Mouse (Mus musculus): ENCODE results near the gene Camsap2. TPM values are rescaled to one million over a fixed set of nuclear protein-coding genes. Genes with fewer than 3 reads are reported as not detected.

The Camsap2 gene
- total RNA-seq, 2 experiments from 2014 or later, result 3.3 to 6.1 TPM

- no peak for ATAC-seq (replicated peaks; ENCODE audit: poor library complexity, severe bottlenecking)
Measured at GRCm38 (mm10) chr1:136229040-136229373, 116.9 kb downstream of the Camsap2 start.

DNA sequence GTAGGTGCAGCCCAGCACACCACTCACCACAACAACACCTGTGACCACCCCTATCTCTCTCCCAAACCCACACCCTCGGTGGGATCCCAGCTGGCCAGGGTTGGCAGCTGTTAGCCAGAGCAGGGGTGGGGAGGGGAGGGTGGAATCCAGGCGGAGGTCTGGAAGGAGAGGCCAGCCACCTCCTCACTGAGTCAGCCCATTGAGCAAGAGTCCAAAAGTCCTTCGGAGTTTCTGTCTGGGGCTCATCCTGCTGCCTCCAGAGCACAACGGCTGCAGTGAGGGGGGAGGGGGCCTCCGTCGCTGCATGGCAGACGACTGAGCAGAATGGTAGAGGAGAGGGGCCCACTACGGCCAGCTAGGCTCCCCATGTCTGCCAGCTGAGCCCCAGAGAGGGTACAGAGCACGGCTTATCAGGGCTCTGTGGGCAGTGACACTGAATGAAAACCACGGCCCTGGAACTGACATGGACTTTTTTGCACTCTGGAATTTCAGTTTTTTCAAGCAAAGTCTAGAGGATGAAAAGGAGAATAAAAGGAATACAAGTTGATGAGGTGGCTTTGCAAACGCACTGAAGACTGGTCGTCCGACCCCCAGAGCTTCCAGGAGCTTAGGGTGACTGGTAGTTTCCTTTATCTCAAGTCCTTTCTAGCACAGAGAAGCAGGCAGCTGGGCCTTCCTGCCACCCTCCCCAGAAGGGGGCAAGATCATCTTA lies 117.4 kb downstream of the Camsap2 start:
- ATAC-seq (replicated peaks; ENCODE audit: poor library complexity, severe bottlenecking), result no peak

DNA sequence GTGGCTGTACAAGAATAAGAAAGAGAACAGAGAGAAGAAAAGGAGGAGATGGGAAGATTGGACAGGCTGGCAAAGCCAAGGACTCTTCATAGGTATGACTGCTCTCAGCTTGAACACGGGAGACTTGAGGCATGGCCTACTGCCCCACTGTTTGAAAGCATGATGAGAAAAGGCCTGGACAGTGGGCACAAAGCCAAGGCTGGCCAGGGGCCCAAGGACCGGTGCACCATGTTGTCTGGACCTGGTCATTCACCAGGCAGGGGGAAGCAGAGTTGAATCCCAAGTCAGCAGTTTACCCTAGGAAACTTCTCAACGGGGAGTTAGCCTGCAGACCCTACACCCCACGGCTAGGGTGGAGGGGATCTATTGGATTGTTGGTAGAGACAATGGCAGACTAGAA lies 118.0 kb downstream of the Camsap2 start:
- ATAC-seq (replicated peaks; ENCODE audit: poor library complexity, severe bottlenecking), result no peak

DNA sequence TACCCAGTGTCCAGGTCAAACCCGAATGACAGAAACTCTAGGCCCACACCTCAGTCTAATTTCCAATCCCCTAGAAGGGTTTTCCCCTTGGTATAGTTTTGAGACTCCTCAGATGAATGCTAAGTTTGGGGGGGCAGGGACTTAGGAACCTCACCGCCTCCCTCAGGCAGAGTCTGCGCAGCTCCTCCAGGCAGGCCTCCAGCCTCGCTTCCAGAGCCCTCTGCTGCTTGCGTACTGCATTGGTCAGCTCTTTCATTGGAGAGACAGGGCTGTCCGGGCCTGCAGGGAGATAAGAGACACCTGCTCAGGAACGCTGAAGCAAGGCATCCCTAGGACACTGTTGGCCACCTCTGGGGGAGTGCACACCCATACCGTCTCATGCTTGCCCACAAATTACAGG lies 119.3 kb downstream of the Camsap2 start:
- ATAC-seq (replicated peaks; ENCODE audit: poor library complexity, severe bottlenecking), result no peak

DNA sequence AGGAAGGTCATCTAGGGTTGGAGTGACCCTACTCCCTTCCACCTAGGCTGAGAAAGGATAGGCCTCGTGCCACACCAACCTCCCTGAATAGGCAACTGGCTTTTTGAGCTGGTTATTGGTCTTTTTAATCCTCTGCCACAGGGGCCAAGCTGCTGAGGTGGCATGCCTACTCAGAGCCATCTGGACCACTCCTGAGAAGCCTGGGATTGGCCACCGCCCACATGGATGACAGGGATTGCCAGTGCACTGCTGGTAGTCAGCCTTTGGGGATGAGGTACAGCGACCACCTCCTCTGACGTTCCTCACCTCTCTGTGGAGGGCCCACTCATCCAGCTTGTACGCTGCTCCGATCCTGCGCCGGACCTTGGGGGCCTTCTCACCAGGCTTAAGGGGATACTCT lies 120.1 kb downstream of the Camsap2 start:
- no peak for ATAC-seq (replicated peaks; ENCODE audit: poor library complexity, severe bottlenecking)

GRCm38 (mm10) chr1:136223758-136224342 lies 122.1 kb downstream of the Camsap2 start:
- no peak for ATAC-seq (replicated peaks; ENCODE audit: poor library complexity, severe bottlenecking)

DNA sequence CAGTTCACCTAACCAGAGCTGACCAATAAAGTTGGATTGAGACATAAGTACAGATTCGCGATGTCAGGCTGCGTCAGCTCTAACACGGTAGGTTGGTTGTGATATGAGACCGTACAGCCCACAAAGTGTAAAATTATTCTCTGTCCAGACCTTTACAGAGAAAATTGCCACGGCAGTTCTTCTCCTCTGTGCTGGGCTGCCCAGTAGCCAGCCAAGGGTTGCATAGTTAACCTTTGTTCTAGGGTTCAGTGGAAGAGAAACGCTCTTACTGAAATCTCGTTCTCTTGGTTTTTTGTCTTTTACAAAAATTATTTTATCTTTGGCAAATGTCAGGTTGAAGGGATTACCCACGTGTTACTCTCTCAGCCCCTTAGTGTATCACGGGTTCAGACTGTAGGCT lies 123.5 kb downstream of the Camsap2 start:
- ATAC-seq (replicated peaks; ENCODE audit: poor library complexity, severe bottlenecking), result no peak

GRCm38 (mm10) chr1:136220037-136220871 lies 125.7 kb downstream of the Camsap2 start:
- ATAC-seq (replicated peaks; ENCODE audit: poor library complexity, severe bottlenecking), result no peak

Other genes with a start within 250 kb of the Camsap2 start
- 10.8 and 12.4 TPM in 2 replicates for gene Kif21b, start 214.7 kb downstream of the Camsap2 start, total RNA-seq (2014; fragmentation: Nextera tagmentation)
- gene Kif21b, start 214.7 kb downstream of the Camsap2 start, total RNA-seq (2017), result 5.6 and 6.6 TPM in 2 replicates
- not detected in 2 replicates for gene Mroh3, start 133.3 kb downstream of the Camsap2 start, total RNA-seq (2014; fragmentation: Nextera tagmentation)
- gene Mroh3, start 133.3 kb downstream of the Camsap2 start, total RNA-seq (2017), result not detected in 2 replicates
- not detected in 2 replicates for gene Inava, start 111.8 kb downstream of the Camsap2 start, total RNA-seq (2014; fragmentation: Nextera tagmentation)
- gene Inava, start 111.8 kb downstream of the Camsap2 start, total RNA-seq (2017), result not detected in 2 replicates
- not detected in 2 replicates for gene Gpr25, start 85.2 kb downstream of the Camsap2 start, total RNA-seq (2014; fragmentation: Nextera tagmentation)
- gene Gpr25, start 85.2 kb downstream of the Camsap2 start, total RNA-seq (2017), result not detected in 2 replicates
- 6.1 and 8.4 TPM in 2 replicates for gene Ddx59, start 69.2 kb upstream of the Camsap2 start, total RNA-seq (2014; fragmentation: Nextera tagmentation)
- 9.7 and 13.0 TPM in 2 replicates for gene Ddx59, start 69.2 kb upstream of the Camsap2 start, total RNA-seq (2017)
- gene Kif14, start 120.2 kb upstream of the Camsap2 start, total RNA-seq (2014; fragmentation: Nextera tagmentation), result 6.0 and 10.0 TPM in 2 replicates
- gene Kif14, start 120.2 kb upstream of the Camsap2 start, total RNA-seq (2017), result 18.7 and 19.6 TPM in 2 replicates

Data from granulocyte monocyte progenitor cell, adult 5-6 weeks (primary cell).